Mouse (Mus musculus) forebrain, embryonic 12.5 days (tissue): ENCODE results near the gene Elob. TPM values are rescaled to one million over a fixed set of nuclear protein-coding genes. Genes with fewer than 3 reads are reported as not detected.

ENCODE experiments used
- ATAC-seq: fragments of 200-750 bp; cut with Nextera tagmentation; 2 replicates; pipeline ENCODE4 v1.8.0; 2017; ENCODE audit warnings: moderate TSS enrichment; ENCODE audit not compliant: low FRiP score
- H3K27ac ChIP-seq: fragments of 300-500 bp; sonication (generic); 2 replicates; pipeline ENCODE4 v1.5.1; 2016; ENCODE audit warnings: mild to moderate bottlenecking
- H3K27me3 ChIP-seq: fragments of 300-500 bp; sonication (generic); 2 replicates; pipeline ENCODE4 v1.6.1; 2016; ENCODE audit warnings: mild to moderate bottlenecking
- H3K36me3 ChIP-seq: fragments of 300-500 bp; sonication (generic); replicated peaks from 2 replicates; pipeline ENCODE4 v1.6.1; 2016; ENCODE audit warnings: mild to moderate bottlenecking
- H3K4me1 ChIP-seq: fragments of 300-500 bp; sonication (generic); 2 replicates; pipeline ENCODE4 v1.6.1; 2016
- H3K4me2 ChIP-seq: fragments of 300-500 bp; sonication (generic); 2 replicates; pipeline ENCODE4 v1.6.1; 2016; ENCODE audit warnings: mild to moderate bottlenecking, moderate library complexity
- H3K4me3 ChIP-seq: fragments of 300-500 bp; sonication (generic); replicated peaks from 2 replicates; pipeline ENCODE4 v1.5.1; 2016; ENCODE audit warnings: mild to moderate bottlenecking
- H3K9ac ChIP-seq: fragments of 300-500 bp; sonication (generic); 2 replicates; pipeline ENCODE4 v1.6.1; 2016; ENCODE audit warnings: mild to moderate bottlenecking
- H3K9me3 ChIP-seq: fragments of 300-500 bp; sonication (generic); 2 replicates; pipeline ENCODE4 v1.6.1; 2016
- WGBS: fragments of 180-500 bp; shearing (Covaris S2); methylation state at CpG from one replicate; pipeline ENCODE4 v1.1.7; 2016; 5-methylcytosine and 5-hydroxymethylcytosine counted together
- polyA plus RNA-seq: library from polyadenylated mRNA; unstranded; fragments of >200 nt; fragmentation: Nextera tagmentation; extraction: Ambion mirVana; gene quantifications from 2 replicates; pipeline ENCODE4 v1.2.1, GENCODE M21; 2016

Gene Elob
- polyA plus RNA-seq, 1 experiment from 2014 or later: 1,118 TPM

DNA sequence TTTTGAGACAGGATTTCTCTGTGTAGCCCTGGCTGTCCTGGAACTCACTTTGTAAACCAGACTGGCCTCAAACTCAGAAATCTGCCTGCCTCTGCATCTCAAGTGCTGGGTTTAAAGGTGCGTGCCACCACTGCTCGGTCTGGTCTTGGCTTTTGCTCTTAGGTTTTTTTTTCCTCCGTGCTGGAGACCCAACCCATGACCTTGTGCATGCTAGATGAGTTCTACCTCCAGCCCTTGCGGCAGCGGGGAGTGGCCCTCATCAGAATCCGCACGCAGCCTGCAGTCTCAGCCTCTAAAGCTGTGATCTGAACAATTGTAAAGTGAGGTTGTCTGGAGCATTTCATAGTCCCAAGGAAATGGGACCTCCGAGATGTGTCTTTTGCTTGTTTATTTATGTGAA is 33.6 kb downstream of the Elob start:
- no peaks in the 10 kb centered on the region for H3K9me3 ChIP-seq
- no peak overlapping the region for H3K4me3 ChIP-seq
- H3K27me3 ChIP-seq: no peaks in the 10 kb centered on the region
- no peak overlapping the region for H3K4me2 ChIP-seq
- 97% methylated on average over 8 of the region's 8 CpGs for WGBS
- H3K27ac ChIP-seq: no peak overlapping the region
- ATAC-seq: no peak
- peaks cover 13% of the 10 kb centered on the region for H3K4me1 ChIP-seq
- H3K36me3 ChIP-seq: no peaks in the 10 kb centered on the region
- no peak overlapping the region for H3K9ac ChIP-seq

DNA sequence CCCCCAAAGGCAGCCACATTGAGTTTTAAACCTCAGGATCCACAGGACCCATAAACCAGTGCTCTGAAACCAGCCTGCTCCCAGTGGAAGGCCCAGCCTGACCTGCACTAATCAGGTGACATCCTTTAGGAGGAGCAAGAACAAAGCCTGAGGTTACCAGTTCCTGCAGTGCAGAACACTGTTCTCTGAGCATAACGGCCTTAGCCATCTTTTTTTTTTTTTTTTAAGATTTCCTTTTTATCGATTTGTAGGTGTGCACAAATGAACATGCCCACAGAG is 37.9 kb downstream of the Elob start:
- Histone ChIP-seq H3K27me3 (no peaks in the 10 kb centered on the region), H3K36me3 (no peaks in the 10 kb centered on the region), H3K9ac (peak overlapping the region; percentile 74; the same call in 1 of the 2 replicates), H3K4me2 (peak overlapping the region; percentile 74), H3K27ac (peak overlapping the region; percentile 94), H3K4me3 (peak overlapping the region; percentile 39), H3K9me3 (no peaks in the 10 kb centered on the region), H3K4me1 (peaks cover 24% of the 10 kb centered on the region)
- no peak for ATAC-seq
- WGBS: 69% methylated on average over 2 of the region's 2 CpGs

DNA sequence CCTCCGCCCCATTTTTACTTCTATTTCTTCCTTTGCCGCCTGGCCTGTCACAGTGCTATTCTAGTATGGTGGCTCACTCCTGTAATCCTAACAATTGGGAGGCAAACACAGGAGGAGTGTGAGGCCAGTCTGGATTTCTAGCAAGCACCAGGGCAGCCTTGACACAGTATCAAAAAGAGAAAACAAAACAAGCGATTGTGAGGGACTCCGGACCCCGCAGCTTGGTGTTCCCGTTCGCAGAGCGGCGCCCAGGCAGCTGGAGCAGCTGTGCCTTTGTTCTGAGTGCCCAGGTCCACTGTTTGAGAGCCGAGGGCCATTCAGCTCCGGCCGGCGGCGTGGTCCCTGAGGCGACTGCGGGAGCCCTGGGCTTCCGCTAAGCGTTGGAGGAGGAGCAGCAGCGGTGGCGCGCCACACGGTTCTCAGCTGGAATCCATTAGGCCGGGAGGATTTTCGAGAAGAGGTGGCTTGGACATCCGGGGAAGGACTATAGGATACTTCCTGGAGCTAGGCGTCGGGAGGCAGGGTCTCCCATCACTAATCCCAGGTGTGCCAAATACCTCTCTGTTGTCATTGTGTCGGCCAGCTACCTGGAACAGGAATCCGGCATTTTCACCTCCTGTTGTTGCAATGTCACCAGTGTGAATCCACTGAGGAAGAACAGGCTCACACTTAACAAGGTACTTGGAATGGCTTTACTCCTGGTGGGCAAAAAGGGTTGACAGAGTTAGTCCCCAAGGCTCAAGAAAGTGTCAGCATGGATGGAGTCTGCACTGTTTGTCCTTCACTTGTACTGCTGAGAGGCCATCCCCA is 38.5 kb downstream of the Elob start, which contains the start of gene Srrm2:
TSS of gene Srrm2 (plus strand) at position 264 of the 810 bp plus-strand sequence.
- H3K4me1 ChIP-seq: peaks cover 26% of the 10 kb centered on the region
- peak within 1 kb of the TSS; percentile 39 for H3K4me3 ChIP-seq
- peak within 1 kb of the TSS; percentile 74 for H3K4me2 ChIP-seq
- peak; percentile 71 for ATAC-seq
- WGBS: under 1% methylated on average over 29 of the region's 29 CpGs
- H3K27me3 ChIP-seq: no peaks in the 10 kb centered on the region
- no peaks in the 10 kb centered on the region for H3K36me3 ChIP-seq
- H3K27ac ChIP-seq: peak within 1 kb of the TSS; percentile 94
- no peaks in the 10 kb centered on the region for H3K9me3 ChIP-seq
- peak within 1 kb of the TSS; percentile 74 for H3K9ac ChIP-seq

DNA sequence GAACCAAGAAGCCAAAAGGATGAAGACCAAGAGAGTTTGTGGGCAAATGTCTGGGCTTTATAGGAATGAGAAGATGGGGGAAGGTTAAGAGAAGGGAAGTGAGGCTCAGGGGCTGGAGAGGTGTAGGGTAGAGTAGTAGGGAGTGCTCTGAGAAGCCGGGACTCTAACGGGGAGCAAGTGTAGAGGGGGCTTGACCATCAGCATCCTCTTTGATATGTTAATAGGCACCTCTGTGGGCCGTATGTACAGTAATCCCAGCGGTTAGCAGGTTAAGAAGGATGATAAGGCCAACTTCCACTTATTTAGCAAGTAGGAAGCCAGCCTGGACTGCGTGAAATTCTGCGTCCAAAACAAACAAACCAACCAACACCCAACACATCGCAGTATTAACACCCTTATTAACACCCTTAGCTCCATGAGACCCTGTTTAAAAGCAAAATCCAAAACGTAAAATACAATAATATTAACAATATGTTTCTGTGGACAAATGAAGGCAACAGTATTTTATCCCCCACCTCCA is 39.1 kb downstream of the Elob start:
- ATAC-seq: no peak
- WGBS: 9% methylated on average over 8 of the region's 8 CpGs

DNA sequence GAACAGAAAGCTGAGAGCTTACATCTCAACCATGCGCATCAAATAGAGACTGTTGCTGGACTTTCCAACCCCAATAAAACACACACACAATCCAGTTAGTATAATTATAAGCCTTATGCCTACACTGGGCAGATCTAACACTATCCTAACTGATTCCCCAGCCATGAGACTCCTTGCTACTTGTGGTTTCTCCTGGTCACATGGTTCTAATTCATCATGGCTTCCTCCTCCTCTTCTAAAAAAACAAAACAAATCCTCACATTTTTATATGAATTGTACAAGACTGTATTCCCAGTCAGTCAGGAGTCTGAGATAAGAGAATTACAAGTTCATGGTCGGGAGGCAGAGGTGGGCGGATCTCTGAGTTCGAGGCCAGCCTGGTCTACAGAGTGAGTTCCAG is 40.0 kb downstream of the Elob start:
- 90% methylated on average over 4 of the region's 4 CpGs for WGBS
- no peak overlapping the region for H3K9ac ChIP-seq
- no peaks in the 10 kb centered on the region for H3K27me3 ChIP-seq
- no peak overlapping the region for H3K27ac ChIP-seq
- no peak overlapping the region for H3K4me2 ChIP-seq
- H3K4me3 ChIP-seq: no peak overlapping the region
- no peak for ATAC-seq
- H3K9me3 ChIP-seq: no peaks in the 10 kb centered on the region
- no peaks in the 10 kb centered on the region for H3K36me3 ChIP-seq
- peaks cover 27% of the 10 kb centered on the region for H3K4me1 ChIP-seq

More for the DNA sequence above, 39.1 kb downstream of the Elob start:
- Histone ChIP-seq H3K36me3 (no peaks in the 10 kb centered on the region), H3K4me1 (peaks cover 27% of the 10 kb centered on the region), H3K9ac (peak overlapping the region; percentile 74), H3K27ac (peak overlapping the region; percentile 94), H3K27me3 (no peaks in the 10 kb centered on the region), H3K4me3 (peak overlapping the region; percentile 39), H3K4me2 (peak overlapping the region; percentile 74), H3K9me3 (no peaks in the 10 kb centered on the region)

DNA sequence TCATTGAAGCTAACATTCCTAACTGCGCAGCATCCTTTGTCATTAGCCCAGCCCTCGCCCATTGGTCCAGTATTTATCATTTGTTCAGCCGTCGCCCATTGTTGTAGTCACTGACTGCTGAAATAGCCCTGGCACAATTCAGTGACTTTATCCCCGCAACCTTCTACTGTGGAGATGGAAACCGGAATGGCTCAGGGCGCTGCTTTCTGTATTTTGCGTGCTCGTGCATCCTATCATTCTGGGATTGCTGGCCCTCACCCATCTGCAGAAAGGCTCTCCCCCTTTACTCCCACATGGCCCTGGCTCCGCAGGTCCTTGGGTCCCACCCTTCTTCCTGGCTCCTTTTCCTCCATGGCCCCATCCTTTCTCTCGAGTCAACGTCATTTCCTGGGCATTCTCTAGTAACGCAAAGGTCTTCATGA is 42.4 kb downstream of the Elob start:
- peak overlapping the region; percentile 68; the same call in 1 of the 2 replicates for H3K27ac ChIP-seq
- no peaks in the 10 kb centered on the region for H3K27me3 ChIP-seq
- ATAC-seq: peak; percentile 53
- H3K9ac ChIP-seq: no peak overlapping the region
- WGBS: 16% methylated on average over 13 of the region's 13 CpGs
- no peaks in the 10 kb centered on the region for H3K9me3 ChIP-seq
- H3K4me2 ChIP-seq: peak overlapping the region; percentile 83
- H3K4me1 ChIP-seq: peaks cover 24% of the 10 kb centered on the region
- no peaks in the 10 kb centered on the region for H3K36me3 ChIP-seq
- peak overlapping the region; percentile 58 for H3K4me3 ChIP-seq

DNA sequence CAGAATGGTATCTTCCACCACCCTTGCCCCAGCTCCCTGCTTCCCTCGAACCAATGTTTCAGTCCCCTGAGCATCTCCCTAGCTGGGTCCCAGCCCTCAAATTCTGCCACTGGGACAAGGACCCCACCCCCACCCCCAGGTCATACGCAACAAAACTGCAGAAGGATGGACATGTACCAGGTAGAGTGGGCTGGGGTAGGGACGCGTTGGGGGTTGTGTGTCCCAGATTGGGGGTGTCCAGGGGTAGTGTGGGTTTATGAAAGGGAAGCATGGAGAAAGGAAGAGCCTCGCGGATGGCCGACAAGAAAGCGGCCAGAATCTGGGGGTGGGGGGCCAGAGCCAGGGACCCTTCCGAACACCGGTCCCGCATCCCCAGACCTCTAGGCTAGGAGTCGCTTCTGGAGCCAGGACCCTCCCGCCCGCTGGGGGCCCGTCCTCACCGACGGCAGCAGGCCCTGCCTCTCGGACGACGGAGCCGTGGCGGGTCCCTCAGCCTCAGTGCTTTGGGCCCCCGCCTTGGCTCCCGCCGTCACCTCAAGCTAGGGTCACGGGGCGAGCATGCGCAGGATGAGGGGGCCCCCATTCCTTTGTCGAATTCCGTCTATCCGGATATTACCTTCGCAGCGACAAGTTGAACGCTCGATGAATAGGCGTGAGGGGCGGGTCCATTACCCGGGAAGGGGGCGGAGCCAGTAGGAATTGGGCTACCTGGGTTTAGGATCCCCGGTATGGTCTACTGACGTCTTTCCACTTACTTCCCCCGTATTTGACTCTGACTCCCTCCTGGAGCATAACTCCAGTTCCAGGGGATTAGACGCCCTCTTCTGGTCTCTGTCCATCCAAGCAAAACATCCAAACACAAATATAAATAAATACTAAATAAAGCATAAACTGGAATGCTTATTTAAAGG is 43.1 kb downstream of the Elob start, which contains the start of gene Flywch2:
TSS of gene Flywch2 (minus strand) at position 521 of the 911 bp plus-strand sequence.
- Histone ChIP-seq H3K36me3 (no peaks in the 10 kb centered on the region), H3K27ac (peak within 1 kb of the TSS; percentile 68; the same call in 1 of the 2 replicates), H3K4me1 (peaks cover 19% of the 10 kb centered on the region), H3K9me3 (no peaks in the 10 kb centered on the region), H3K4me3 (peak within 1 kb of the TSS; percentile 58), H3K4me2 (peak within 1 kb of the TSS; percentile 83), H3K9ac (peak within 1 kb of the TSS; percentile 78), H3K27me3 (no peaks in the 10 kb centered on the region)
- ATAC-seq: peak; percentile 80
- 2% methylated on average over 43 of the region's 43 CpGs for WGBS

DNA sequence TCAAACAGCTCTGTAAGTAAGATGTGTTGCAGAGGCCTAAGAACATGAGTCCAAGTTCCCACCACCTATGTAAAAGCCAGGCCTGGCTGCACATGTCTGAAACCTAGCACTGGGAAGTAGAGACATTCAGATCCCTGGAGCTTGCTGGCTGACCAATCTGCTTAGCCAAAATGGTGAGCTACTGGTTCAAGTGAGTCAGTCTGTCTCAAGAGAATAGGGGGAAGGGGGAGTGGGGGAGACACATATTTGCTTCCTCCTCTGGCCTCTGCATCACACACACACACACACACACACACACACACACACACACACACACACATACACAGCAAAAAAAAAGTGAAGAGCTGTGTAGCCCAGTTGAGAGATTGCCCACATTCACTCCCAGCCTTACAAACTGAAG is 45.6 kb downstream of the Elob start:
- H3K4me3 ChIP-seq: no peak overlapping the region
- no peak overlapping the region for H3K27ac ChIP-seq
- H3K27me3 ChIP-seq: no peaks in the 10 kb centered on the region
- H3K36me3 ChIP-seq: no peaks in the 10 kb centered on the region
- no peak overlapping the region for H3K9ac ChIP-seq
- no peak for ATAC-seq
- H3K4me2 ChIP-seq: no peak overlapping the region
- H3K9me3 ChIP-seq: no peaks in the 10 kb centered on the region
- peaks cover 5% of the 10 kb centered on the region; the same call in 1 of the 2 replicates for H3K4me1 ChIP-seq

DNA sequence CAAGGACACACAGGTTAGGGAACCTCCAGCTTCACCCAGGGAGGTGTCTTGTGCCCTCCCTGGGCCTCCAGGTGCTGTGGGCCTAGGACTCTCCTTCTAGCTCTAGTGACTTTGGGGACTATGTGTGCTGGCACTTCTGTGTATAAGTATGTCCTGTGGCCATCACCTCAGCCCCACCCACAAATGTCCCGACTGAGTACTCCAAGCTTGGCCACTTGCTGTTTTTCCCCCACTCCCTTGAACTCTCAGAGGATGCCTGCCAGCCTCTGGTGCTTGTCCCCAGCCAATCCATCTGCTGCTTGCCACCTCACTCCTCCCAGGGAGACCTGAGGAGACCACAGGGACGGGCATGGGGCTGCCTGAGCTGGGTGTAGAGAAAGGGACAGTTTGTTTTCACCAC is 50.5 kb downstream of the Elob start:
- ATAC-seq: no peak
- WGBS: 50% methylated on average over 2 of the region's 2 CpGs
- Histone ChIP-seq H3K27me3 (no peaks in the 10 kb centered on the region), H3K4me3 (no peak overlapping the region), H3K9me3 (no peaks in the 10 kb centered on the region), H3K4me1 (peaks cover 3% of the 10 kb centered on the region; the same call in 1 of the 2 replicates), H3K9ac (no peak overlapping the region), H3K36me3 (no peaks in the 10 kb centered on the region; the same call in 1 of the 2 replicates), H3K4me2 (no peak overlapping the region), H3K27ac (no peak overlapping the region)

DNA sequence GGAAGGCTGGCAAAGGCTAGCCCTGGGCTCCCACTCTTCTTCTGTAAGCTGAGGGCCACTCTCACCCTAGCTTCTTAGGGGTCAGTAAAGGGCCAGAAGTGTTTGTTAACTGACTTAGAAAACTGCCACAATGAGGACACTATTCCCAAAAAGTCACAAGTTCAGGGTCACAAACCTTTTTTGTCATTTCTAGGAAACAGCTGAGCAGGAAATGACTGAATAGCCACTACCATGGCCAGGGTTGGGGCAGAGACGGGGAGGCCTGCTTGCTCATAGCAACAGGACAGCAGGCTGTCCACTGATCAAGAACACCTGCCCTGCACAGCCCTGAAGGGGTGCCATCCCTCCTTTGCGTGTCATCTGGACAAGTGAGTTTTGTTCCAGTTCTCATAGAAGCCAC is 51.8 kb downstream of the Elob start:
- ATAC-seq: no peak
- H3K9me3 ChIP-seq: no peaks in the 10 kb centered on the region
- H3K9ac ChIP-seq: no peak overlapping the region
- H3K36me3 ChIP-seq: no peaks in the 10 kb centered on the region; the same call in 1 of the 2 replicates
- WGBS: 81% methylated on average over 2 of the region's 2 CpGs
- H3K4me1 ChIP-seq: peaks cover 3% of the 10 kb centered on the region; the same call in 1 of the 2 replicates
- no peak overlapping the region for H3K4me3 ChIP-seq
- no peak overlapping the region for H3K27ac ChIP-seq
- no peak overlapping the region for H3K4me2 ChIP-seq
- H3K27me3 ChIP-seq: no peaks in the 10 kb centered on the region

DNA sequence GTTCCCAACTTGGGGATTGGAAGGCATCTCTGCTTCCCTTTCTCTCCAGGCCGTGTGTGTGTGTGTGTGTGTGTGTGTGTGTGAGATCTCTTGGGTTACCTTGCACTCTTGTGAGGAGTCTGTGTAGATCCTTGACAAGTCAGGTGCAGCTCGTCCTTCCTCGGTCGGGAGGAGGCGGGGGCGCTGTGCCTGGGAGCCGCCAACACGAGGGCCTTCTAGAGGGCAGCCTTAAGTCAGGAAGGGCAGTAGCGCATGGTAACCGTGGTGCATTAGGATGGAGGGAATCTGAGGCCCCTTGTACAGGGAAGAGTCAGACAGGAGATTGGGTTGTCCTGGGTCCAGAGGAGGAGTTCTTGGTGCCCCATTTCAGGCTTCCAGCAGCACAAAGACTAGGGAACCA is 52.7 kb downstream of the Elob start:
- Histone ChIP-seq H3K36me3 (no peaks in the 10 kb centered on the region; the same call in 1 of the 2 replicates), H3K9ac (no peak overlapping the region), H3K4me1 (peaks cover 6% of the 10 kb centered on the region; the same call in 1 of the 2 replicates), H3K4me2 (no peak overlapping the region), H3K9me3 (no peaks in the 10 kb centered on the region), H3K4me3 (no peak overlapping the region), H3K27ac (no peak overlapping the region), H3K27me3 (no peaks in the 10 kb centered on the region)
- ATAC-seq: no peak
- 79% methylated on average over 10 of the region's 10 CpGs for WGBS
